Mouse (Mus musculus): ENCODE results near the gene Atg9b.
"Not testable (repeated sequence)": the region's sequence is repeated elsewhere in the genome, so short reads cannot be mapped to it uniquely, and the experiment has no call there.

Gene Atg9b

GRCm38 (mm10) chr5:24404594-24405360 lies 12.8 kb upstream of the Atg9b start:
- DNase-seq (ENCODE audit: low spot score), result no peak

- no peak for DNase-seq (ENCODE audit: low spot score)
Observed at GRCm38 (mm10) chr5:24401969-24402368, 10.0 kb upstream of the Atg9b start.

- DNase-seq (ENCODE audit: low spot score), result no peak
Observed at GRCm38 (mm10) chr5:24400911-24401605, 9.1 kb upstream of the Atg9b start.

GRCm38 (mm10) chr5:24400362-24400761 lies 8.4 kb upstream of the Atg9b start:
- DNase-seq (ENCODE audit: low spot score), result no peak

- DNase-seq (ENCODE audit: low spot score), result no peak
Observed at GRCm38 (mm10) chr5:24399686-24400085, 7.7 kb upstream of the Atg9b start.

- not testable (repeated sequence) for DNase-seq (ENCODE audit: low spot score)
Observed at GRCm38 (mm10) chr5:24396254-24396653, 4.3 kb upstream of the Atg9b start.

GRCm38 (mm10) chr5:24394165-24394894 lies 2.4 kb upstream of the Atg9b start:
- peak; percentile 92 for DNase-seq (ENCODE audit: low spot score)

- peak; percentile 75 for DNase-seq (ENCODE audit: low spot score)
Observed at GRCm38 (mm10) chr5:24393392-24393997, 1.6 kb upstream of the Atg9b start, which contains the start of gene Abcb8. Gene Abcb8 (plus strand): TSS chr5:24393663.

GRCm38 (mm10) chr5:24392724-24393123 lies 781 bp upstream of the Atg9b start:
- no peak for DNase-seq (ENCODE audit: low spot score)

GRCm38 (mm10) chr5:24389658-24390020 lies 2.3 kb downstream of the Atg9b start:
- no peak for DNase-seq (ENCODE audit: low spot score)

- DNase-seq (ENCODE audit: low spot score), result no peak
Observed at GRCm38 (mm10) chr5:24389011-24389657, 2.8 kb downstream of the Atg9b start.

GRCm38 (mm10) chr5:24388246-24388915 lies 3.6 kb downstream of the Atg9b start:
- DNase-seq (ENCODE audit: low spot score), result no peak

GRCm38 (mm10) chr5:24387264-24388241 lies 4.4 kb downstream of the Atg9b start:
- DNase-seq (ENCODE audit: low spot score), result no peak

GRCm38 (mm10) chr5:24385887-24386550 lies 5.9 kb downstream of the Atg9b start:
- no peak for DNase-seq (ENCODE audit: low spot score)

GRCm38 (mm10) chr5:24385374-24385773 lies 6.6 kb downstream of the Atg9b start:
- no peak for DNase-seq (ENCODE audit: low spot score)

GRCm38 (mm10) chr5:24384407-24384806 lies 7.5 kb downstream of the Atg9b start:
- DNase-seq (ENCODE audit: low spot score), result no peak

GRCm38 (mm10) chr5:24383026-24383859 lies 8.7 kb downstream of the Atg9b start:
- peak; percentile 77 for DNase-seq (ENCODE audit: low spot score)

- no peak for DNase-seq (ENCODE audit: low spot score)
Observed at GRCm38 (mm10) chr5:24381988-24382387, 10.0 kb downstream of the Atg9b start.

GRCm38 (mm10) chr5:24381486-24381885 lies 10.5 kb downstream of the Atg9b start:
- DNase-seq (ENCODE audit: low spot score), result no peak
